Mouse (Mus musculus) WW6 (cell line): ENCODE results near the gene Usmg5.
"Not testable (repeated sequence)": the region's sequence is repeated elsewhere in the genome, so short reads cannot be mapped to it uniquely, and the experiment has no call there.

Source experiments
- DNase-seq: peaks from one replicate; pipeline ENCODE4 v3.0.0-alpha.2; 2013; ENCODE audit warnings: low read depth, low spot score

Usmg5 gene

DNA sequence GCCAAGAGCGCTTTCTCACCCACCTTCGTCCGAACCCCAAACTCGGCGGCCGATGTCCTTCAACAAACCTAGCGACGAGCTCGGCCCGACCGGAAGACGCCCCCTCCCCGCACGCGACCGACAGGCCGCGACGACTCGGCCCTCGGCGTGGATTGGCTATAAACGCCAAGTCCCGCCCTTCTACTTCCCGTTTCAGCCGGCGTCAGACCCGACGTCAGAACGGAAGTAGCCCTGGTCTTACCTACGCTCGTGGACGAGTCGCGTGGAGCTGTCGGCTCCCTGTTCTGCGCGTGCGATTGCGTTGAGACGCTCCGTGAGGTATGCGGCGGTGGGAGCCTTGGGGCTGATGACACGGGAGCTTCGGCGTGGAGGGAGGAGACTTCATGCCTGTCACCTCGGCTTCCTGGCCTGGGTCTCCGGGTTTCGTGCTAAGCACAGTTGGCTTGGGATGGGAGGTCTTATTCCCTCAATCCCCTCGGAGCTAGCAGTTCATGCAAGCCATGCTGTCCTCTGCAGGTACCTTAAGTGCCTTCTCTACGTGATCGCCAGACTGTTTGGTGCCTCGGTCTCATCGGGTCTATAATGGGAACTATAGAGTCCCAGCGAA is at the start of gene Usmg5, which contains the start of gene Pdcd11:
Usmg5 (minus strand) TSS at position 98 of the 607 bp plus-strand sequence.
Pdcd11 (plus strand) TSS at position 219 of the 607 bp plus-strand sequence.
- DNase-seq, result peak; percentile 88

GRCm38 (mm10) chr19:47139611-47140010 is 49.2 kb upstream of the Usmg5 start:
- DNase-seq, result not testable (repeated sequence)

DNA sequence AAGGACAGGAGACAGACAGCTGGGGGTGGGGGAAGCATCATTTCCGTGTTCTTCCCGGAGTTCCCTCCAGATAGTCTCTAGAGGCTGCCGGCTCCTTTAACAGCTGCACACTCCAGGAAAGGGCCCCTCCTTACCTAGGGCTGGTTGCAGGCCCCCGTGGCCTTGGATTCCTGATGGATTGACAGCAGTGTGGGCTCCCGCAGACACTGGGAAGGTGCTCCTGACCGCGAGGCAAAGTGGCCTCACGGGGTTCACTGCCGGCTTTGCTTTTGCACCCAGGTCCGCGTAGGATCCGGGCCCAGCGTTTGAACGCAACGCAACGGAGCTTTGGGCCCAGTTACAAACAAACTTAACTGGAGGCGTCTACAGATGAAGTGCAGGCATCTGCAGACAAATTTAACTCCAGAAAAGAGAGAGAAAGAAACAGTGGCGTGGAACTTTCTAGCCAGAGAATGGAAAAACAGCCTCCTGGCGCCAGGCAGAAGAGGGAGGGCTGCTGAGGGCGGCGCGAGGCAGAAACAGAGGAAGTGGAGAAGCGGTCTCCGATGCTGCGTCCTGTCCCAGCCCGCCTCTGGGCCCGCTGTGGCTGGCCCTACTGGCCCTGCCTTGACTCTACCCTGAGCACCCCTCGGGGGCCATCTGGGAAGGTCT is 47.4 kb upstream of the Usmg5 start, which contains the start of gene Calhm2:
Calhm2 (minus strand) TSS at position 524 of the 651 bp plus-strand sequence.
- DNase-seq, result no peak

DNA sequence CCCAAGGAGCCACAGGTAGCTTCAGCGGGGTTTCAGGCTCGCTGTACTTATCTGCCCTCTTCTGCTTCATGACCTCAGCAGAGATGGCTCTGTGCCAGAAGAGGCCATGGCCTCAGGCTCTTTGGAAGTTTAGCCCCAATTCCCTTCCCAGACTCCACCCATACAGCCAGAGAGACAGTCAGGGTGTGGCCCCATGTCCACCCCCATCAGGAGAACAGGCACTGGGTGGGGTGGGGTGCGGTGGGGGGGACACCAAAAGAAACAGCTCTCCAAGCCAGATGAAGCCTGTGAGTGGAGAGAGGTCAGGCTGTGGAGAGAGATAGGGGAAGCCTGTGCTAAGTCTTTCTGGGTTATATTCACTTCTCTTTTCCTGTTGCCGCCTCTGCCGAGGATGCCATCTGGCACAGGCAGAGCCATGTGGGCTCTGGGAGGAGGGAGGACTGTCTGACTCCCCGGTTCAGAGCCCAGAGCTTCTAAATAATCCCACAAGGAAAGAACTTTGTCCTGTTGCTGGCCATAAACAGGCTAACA is 46.7 kb upstream of the Usmg5 start:
- no peak for DNase-seq

DNA sequence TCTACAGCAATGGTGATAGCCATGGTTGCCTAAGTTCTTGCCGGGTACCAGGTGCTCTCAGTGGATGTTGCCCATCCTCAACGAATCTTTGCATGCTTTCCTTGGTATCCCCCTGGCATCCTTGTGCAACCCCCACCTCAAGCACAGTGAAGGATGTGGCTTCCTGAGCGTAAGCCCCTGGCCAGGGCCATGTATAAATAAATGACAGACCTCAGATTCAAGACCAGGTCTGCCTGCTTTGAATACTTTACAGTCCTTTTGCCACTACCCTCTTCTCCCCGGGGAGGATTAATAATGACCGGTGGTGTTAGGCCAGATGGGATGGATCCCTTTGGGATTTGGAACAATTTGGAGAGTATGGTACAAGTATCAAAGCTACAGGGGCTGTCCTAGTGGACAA is 45.7 kb upstream of the Usmg5 start:
- DNase-seq, result no peak

DNA sequence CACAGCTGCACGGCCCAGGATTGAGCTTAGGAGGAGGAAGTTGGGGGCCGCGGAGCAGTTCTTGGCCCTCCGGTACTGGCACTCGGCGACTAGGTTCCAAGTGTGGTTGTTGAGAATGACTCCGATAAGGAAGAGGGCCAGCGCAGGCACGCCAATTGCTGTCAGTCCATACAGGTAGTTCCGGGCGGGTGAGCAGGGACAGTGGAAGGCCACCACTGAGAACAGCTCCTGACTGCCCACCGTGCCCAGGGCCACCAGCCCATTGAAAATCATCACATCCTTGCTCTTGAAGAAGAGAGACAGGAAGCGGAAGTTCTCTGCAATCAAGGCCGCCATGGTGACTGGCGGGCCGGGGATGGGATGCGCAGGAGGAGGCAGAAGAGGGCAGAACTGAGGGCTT is 45.1 kb upstream of the Usmg5 start:
- no peak for DNase-seq

DNA sequence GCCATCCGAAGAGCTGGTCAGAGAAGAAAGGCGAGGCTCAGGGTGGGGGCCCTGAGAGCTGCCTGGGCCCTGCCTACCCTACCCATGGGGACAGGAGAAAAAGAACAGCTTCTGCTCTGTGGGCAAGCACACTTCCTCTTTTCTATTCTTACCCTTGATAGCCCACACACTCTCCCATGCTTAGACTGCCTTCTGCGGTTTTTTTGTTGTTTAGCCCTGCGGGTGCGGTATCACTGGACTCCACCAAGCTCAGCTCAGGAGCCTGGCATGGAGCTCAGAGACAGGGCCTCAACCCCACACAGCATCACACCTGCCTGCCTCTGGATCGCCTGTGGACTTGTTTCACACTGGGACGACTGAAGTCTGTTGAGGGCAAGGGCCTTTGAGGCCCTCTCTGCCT is 42.7 kb upstream of the Usmg5 start:
- no peak for DNase-seq

GRCm38 (mm10) chr19:47130551-47131125 is 40.2 kb upstream of the Usmg5 start:
- no peak for DNase-seq

DNA sequence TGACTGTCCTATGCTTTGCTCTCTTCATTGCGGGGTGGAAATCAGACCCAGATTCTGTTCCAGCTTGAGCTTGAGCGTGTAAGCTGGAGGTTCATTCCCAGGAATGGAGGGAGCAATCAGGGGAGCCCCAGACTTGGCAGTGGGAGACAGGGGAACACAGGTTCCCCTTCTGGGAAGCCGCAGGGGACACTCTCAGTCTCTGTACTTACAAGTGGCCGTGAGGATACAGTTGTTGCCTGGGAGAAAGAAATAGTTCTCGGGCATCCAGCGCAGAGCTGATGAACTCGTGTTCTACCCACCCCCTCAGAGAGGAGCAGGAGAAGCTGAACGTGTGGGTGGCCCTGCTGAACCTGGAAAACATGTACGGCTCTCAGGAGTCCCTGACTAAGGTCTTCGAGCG is 38.4 kb upstream of the Usmg5 start:
- DNase-seq, result no peak

GRCm38 (mm10) chr19:47128164-47128563 is 37.7 kb upstream of the Usmg5 start:
- DNase-seq, result no peak

GRCm38 (mm10) chr19:47122802-47123201 is 32.4 kb upstream of the Usmg5 start:
- DNase-seq, result no peak

GRCm38 (mm10) chr19:47121054-47121453 is 30.6 kb upstream of the Usmg5 start:
- no peak for DNase-seq

GRCm38 (mm10) chr19:47118634-47119033 is 28.2 kb upstream of the Usmg5 start:
- no peak for DNase-seq

DNA sequence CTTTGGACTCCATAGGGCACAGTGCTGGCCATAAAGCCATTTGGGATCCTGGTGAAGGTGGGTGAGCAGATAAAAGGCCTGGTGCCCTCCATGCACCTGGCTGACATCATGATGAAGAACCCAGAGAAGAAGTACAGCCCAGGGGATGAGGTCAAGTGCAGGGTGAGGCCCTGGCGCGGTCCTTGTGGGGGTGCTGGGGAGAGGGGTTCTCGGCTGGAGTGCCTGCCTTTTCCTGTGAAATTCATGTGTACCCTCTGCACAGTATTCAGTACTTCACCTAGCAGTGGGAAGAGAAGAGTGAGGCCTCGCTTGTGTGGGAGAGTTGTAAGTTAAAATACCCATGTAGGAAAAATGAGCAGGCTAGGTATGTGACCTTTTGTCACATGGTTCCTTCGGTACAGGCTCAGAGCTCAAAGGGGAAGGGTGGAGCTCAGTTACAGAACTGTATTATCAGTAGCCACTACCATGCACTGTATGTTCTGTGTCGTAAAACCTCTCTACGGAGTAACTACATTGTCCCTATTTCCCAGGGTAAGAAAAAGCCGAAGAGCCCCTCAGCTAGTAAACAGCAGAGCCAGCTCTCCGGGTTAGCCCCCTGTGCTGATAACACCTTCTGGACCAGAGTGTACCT is 14.3 kb upstream of the Usmg5 start:
- no peak for DNase-seq

- no peak for DNase-seq
Measured at GRCm38 (mm10) chr19:47101080-47101479, 10.6 kb upstream of the Usmg5 start.

DNA sequence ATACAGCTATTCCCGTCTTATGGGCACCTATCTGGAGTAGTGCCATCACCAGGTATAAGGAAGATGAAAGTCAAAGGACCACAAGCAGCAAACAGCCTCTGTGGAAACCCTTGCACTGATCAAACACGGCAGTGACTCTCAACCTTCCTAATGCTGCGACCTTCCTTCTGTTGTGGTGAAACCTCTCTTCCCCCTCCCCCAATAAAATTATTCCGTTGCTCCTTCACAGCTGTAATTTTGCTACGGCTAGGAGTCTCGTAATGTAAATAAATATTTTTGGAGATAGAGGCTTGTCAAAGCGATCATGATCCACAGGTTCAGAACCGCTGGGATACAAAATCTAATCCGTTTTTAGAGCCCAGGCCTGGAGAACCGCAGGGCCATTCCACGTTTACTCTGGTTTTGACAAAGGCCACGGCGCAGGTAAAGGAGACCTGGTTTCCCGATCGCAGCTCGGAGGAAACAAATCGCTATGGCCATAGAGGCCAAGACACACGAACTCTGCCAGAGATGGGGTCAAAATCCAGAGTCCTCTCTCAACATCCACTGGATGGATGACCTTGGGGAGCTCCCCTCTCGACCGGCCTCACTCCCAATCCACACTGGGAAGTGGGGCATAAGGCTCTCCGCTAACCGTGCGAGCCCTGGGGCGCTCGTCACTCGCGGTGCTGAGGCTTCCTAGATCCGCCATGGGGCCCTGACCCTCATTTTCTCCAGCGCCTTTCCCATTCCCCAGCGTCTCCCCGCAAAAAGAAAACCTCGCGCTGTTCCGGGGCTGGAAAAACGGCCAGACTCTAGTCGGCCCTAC is 525 bp downstream of the Usmg5 start:
- no peak for DNase-seq

GRCm38 (mm10) chr19:47088226-47088625 is 2.2 kb downstream of the Usmg5 start:
- no peak for DNase-seq

DNA sequence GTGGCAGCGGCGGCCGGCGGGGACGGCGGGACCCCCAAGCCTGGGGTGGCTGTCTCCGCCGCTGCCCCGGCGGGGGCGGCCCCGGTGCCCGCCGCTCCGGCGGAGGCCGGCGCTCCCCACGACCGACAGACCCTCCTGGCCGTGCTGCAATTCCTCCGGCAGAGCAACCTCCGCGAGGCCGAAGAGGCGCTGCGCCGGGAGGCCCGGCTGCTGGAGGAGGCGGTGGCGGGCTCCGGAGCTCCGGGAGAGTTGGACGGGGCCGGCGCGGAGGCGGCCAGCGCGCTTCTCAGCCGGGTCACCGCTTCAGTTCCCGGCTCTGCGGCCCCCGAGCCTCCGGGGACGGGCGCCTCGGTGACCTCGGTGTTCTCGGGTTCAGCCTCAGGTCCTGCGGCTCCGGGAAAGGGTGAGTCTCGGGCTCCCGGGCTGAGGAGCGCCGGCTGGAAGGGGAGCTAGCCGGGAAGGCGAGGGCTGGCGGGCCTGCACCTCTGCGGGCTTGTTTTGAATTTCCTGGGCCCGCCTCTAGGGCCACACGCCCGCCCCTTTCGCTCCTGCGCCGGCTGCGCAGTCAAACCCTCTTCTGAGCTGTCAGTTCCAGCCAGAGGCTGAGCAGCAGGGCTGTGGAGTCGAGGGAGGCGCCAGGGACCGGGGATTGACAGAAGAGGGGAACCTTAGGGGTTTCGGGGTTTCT is 22.4 kb downstream of the Usmg5 start:
- no peak for DNase-seq

- peak; percentile 93 for DNase-seq
Measured at GRCm38 (mm10) chr19:47067096-47067882, 23.2 kb downstream of the Usmg5 start, which contains the start of gene Taf5. Gene Taf5 (plus strand): TSS chr19:47067746.

DNA sequence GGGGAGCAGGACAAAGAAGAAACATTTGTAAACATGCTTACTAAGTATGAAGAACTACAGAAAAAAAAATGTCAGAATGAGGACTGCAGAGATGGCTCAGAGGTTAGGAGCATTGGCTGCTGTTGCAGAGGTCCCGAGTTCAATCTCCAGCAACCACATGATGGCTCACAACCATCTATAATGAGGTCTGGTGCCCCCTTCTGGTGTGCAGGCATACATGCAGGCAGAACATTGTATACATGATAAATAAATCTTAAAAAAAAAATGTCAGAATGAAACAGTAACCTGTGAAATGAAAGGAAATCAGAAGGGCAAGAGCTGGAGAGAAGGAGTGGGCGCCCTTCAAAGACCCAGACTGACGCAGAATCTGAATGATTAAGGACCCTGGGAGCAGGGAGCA is 24.6 kb downstream of the Usmg5 start:
- DNase-seq, result no peak
